Mouse (Mus musculus): ENCODE data around the gene Zfp64. TPM values are rescaled to one million over a fixed set of nuclear protein-coding genes. Genes with fewer than 3 reads are reported as not detected.

Gene Zfp64
- polyA plus RNA-seq, 1 experiment from 2014 or later, result 53.4 TPM

DNA sequence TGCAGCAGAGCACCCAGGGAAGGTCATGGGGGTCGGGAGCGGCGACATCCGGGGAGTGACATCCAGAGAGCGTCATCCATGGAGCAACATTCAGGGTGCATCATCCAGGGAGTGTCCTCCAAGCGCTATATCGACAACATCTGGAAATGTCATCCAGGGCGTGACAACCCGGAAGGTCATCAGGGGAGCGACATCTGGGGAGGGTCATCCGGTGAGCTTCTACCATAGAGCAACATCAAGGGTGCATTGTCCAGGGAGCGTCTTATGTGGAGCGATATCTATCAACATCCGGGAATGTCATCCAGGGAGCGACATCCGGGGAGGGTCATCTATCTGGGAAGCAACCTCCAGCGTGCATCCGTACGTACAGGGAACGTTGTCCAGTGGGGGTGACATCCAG, 14.7 kb upstream of the Zfp64 start:
- H3K27me3 ChIP-seq, result no peaks in the 10 kb centered on the region
- WGBS, result 96% methylated on average over 20 of the region's 20 CpGs
- ATAC-seq (ENCODE audit: low FRiP score, low read depth), result no peak
- no peak overlapping the region for H3K4me3 ChIP-seq
- H3K9me3 ChIP-seq, result peaks cover 9% of the 10 kb centered on the region
- H3K27ac ChIP-seq, result no peak overlapping the region
- no peaks in the 10 kb centered on the region for H3K4me1 ChIP-seq
- H3K9ac ChIP-seq, result no peak overlapping the region
- H3K36me3 ChIP-seq, result no peaks in the 10 kb centered on the region
- H3K4me2 ChIP-seq (replicated peaks), result no peak overlapping the region

DNA sequence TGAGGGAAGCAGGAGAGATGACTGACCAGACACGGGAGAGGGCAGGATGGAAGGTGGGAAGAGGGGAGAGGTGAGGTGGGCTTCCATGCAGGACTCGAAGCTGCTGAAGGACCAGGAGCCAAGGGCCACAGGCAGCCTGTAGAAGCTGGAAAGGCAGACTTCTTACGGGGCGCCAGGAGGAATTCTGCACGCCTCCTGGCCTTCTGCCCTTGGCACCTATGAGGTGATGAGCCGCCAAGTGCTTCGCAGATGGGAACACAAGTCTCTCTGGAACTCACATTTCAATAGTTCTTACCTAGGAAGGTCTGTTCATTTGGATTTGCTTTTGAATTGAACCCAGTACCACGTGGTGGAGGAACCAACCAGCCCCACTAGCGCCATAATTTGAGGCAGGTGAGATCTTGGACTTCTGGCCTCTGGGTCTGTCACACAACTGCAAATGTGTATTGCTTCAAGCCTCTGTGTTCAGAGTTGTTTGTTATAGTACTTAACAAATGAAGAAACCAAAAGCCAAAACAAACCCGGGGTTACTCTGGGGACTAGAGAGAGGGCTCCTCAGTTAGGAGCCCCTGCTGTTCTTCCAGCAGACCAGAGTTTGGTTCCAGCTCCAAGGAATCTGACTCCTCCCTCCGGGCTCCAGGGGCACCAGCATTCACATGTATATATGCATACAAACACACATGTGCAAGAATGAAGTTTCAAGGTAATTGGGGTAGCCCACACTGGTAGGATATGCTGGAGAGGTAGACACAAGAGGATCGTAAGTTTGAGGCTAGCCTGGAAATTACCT, 12.9 kb upstream of the Zfp64 start:
- Histone ChIP-seq H3K27ac (no peak overlapping the region), H3K4me2 (replicated peaks) (no peak overlapping the region), H3K9me3 (peaks cover 17% of the 10 kb centered on the region), H3K4me1 (no peaks in the 10 kb centered on the region), H3K9ac (no peak overlapping the region), H3K36me3 (no peaks in the 10 kb centered on the region), H3K27me3 (no peaks in the 10 kb centered on the region), H3K4me3 (no peak overlapping the region)
- no peak for ATAC-seq (ENCODE audit: low FRiP score, low read depth)
- 80% methylated on average over 12 of the region's 12 CpGs for WGBS

DNA sequence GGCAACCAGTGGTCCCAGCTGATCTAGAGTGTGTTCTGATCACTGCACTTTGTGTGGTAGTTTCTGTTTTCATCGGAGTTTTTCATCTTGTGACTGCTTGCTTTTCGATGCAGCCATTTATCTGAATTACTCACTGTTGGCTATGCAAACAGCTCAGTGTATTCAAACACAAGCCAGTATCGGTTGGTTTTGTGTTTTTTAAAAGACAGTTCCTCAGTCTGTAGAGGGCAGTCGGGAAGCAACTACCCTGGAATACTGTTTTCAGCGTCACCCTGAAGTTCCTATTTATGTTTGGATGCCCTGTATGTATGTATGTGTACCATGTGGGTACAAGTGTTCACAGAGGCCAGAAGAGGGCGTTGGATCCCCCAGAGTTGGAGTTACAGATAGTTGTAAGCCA, 11.1 kb upstream of the Zfp64 start:
- no peak overlapping the region for H3K4me3 ChIP-seq
- no peak overlapping the region for H3K4me2 ChIP-seq (replicated peaks)
- no peaks in the 10 kb centered on the region for H3K4me1 ChIP-seq
- no peak overlapping the region for H3K27ac ChIP-seq
- no peaks in the 10 kb centered on the region for H3K27me3 ChIP-seq
- 78% methylated on average over 6 of the region's 6 CpGs for WGBS
- no peak overlapping the region for H3K9ac ChIP-seq
- no peaks in the 10 kb centered on the region for H3K36me3 ChIP-seq
- H3K9me3 ChIP-seq, result peaks cover 17% of the 10 kb centered on the region
- ATAC-seq (ENCODE audit: low FRiP score, low read depth), result no peak

DNA sequence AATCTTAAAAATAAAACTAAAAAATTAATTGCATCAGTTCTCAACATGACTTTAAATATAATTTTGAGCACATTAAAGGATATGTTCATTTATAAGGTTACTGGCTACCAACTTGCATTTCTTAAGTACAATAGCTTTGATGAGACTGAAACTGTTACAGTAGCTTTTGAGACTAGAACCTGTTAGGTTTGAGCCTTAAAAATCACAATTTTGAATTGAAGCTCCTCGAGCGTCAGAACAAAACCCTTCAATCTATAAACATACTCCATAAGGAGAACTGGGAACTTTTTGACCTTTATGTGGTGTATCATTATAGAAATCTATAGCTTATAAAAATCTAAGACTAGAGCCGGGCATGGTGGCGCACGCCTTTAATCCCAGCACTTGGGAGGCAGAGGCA, 9.5 kb upstream of the Zfp64 start:
- Histone ChIP-seq H3K9me3 (peaks cover 17% of the 10 kb centered on the region), H3K9ac (no peak overlapping the region), H3K4me1 (no peaks in the 10 kb centered on the region), H3K36me3 (no peaks in the 10 kb centered on the region), H3K27me3 (no peaks in the 10 kb centered on the region), H3K27ac (no peak overlapping the region), H3K4me2 (replicated peaks) (no peak overlapping the region), H3K4me3 (no peak overlapping the region)
- WGBS, result 95% methylated on average over 5 of the region's 5 CpGs
- no peak for ATAC-seq (ENCODE audit: low FRiP score, low read depth)

DNA sequence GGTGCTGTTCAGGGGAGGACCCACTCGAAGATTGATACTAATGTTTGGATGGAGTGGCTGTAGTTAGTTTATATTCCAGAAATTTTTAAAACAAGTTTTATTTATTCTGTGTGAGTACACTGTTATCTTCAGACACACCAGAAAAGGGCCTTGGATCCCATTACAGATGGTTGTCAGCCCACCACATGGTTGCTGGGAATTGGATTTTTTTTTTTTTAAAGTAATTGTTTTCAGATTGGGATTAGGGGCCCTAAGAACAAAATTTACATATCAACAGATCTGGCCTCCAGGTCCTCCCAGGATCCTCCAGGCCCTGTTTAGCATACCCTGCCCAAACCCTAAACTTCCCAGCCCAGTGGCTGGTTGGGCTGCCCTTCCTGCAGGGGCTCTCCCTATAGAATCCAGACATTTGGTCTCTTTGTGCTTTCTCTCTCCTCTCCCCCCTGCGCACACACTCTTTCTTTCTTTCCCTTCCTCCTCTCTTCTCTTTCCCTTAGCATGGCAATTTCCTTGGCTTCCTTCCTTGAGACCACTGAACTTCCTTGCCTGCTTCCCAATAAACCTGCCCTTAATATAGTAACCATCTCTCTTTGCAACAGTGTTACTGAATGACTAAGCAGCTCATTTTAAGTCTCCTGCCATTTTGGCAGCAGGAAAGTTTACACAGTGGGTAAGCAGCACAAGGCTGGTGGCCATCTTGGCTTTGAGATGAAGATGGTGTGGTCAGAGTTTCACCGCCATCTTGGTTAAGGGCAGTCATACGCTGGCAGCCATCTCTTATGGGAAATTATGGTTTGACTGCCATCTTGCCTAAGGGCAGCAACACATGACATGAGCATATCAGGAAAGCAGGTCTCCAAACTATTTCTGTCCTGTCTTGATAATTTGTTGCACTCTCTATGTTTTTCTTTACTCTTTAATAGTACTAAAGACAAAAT, 6.6 kb upstream of the Zfp64 start:
- Histone ChIP-seq H3K4me3 (no peak overlapping the region), H3K9ac (no peak overlapping the region), H3K36me3 (no peaks in the 10 kb centered on the region), H3K9me3 (peaks cover 17% of the 10 kb centered on the region), H3K4me2 (replicated peaks) (no peak overlapping the region), H3K27me3 (no peaks in the 10 kb centered on the region), H3K4me1 (no peaks in the 10 kb centered on the region; the same call in 1 of the 2 replicates), H3K27ac (no peak overlapping the region)
- 86% methylated on average over 4 of the region's 4 CpGs for WGBS
- ATAC-seq (ENCODE audit: low FRiP score, low read depth), result no peak

DNA sequence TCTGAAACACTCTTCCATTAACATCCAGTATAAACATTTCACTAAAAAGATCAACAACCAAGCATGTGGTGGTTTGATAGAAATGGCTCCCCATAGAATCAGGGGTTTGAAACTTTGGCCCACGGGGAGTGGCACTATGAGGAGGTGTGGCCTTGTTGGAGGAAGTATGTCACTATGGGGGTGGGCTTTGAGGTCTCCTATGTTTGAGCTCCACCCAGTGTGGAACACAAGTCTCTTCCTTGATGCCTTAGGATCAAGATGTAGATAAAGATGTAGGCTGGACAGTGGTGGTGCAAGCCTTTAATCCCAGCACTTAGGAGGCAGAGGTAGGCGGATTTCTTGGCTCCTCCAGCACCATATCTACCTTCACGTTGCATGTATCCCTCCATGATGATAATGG, 5.4 kb upstream of the Zfp64 start:
- Histone ChIP-seq H3K27me3 (no peaks in the 10 kb centered on the region), H3K27ac (no peak overlapping the region), H3K36me3 (no peaks in the 10 kb centered on the region), H3K9me3 (peaks cover 14% of the 10 kb centered on the region), H3K4me3 (no peak overlapping the region), H3K4me1 (peaks cover 4% of the 10 kb centered on the region; the same call in 1 of the 2 replicates), H3K9ac (no peak overlapping the region), H3K4me2 (replicated peaks) (no peak overlapping the region)
- no peak for ATAC-seq (ENCODE audit: low FRiP score, low read depth)
- WGBS, result 91% methylated on average over 3 of the region's 3 CpGs

DNA sequence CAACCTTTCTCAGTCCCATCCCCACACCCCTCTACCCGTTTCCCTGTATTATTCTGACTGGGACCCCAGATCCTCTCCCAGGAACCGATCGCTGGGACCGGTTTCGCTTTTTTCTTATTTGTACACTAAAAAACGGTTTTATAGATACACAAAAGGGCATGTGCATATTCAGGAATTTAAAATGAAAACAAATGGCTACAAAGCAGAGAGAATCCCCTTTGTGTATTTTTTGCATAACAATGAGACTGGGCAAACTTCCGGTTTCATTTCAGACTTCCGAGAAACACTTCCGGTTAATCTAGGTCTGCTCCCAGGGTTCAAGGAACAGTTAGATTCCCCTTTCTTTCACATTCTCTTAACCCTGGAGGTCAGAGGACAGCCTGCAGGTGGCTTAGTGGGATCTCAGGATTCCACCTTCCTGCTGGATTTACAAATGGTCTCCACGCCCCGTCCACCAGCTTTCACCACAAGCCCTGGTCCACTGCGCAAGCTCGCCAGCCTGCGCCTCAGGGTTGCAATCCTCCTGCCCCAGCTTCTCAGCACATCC, 4.0 kb upstream of the Zfp64 start:
- H3K36me3 ChIP-seq, result no peaks in the 10 kb centered on the region
- H3K4me1 ChIP-seq, result peaks cover 8% of the 10 kb centered on the region
- no peaks in the 10 kb centered on the region for H3K27me3 ChIP-seq
- H3K4me2 ChIP-seq (replicated peaks), result no peak overlapping the region
- H3K27ac ChIP-seq, result no peak overlapping the region
- no peak overlapping the region for H3K9ac ChIP-seq
- WGBS, result 81% methylated on average over 14 of the region's 14 CpGs
- ATAC-seq (ENCODE audit: low FRiP score, low read depth), result no peak
- H3K4me3 ChIP-seq, result no peak overlapping the region
- peaks cover 5% of the 10 kb centered on the region for H3K9me3 ChIP-seq

DNA sequence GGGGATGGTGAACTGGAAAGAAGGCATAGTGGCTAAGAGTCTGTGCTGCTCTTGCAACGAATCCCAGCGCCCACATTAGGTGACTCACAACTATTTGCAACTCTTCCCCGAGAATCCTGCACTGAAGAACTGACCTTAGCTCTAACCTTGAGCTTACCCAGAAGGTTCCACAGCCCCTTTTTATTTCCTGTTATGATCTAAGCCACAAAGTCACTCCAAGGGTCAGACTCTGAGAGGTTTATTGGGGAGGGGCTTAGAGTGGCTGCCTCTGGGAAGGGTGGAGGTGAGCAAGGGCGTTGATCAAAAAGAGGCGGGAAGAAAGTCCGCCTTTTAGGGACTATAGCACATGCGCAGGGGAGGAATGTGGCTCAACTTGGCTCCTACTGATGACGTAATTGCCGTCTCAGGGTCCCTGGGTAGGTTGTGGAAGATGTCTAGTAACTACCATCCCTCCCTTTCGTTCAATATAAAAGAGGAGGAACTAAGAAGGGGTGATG, 511 bp upstream of the Zfp64 start:
- peaks cover 18% of the 10 kb centered on the region for H3K4me1 ChIP-seq
- no peaks in the 10 kb centered on the region for H3K27me3 ChIP-seq
- peaks cover 19% of the 10 kb centered on the region for H3K36me3 ChIP-seq
- WGBS, result 36% methylated on average over 10 of the region's 10 CpGs
- ATAC-seq (ENCODE audit: low FRiP score, low read depth), result no peak; the same call in 1 of the 2 replicates
- peak overlapping the region; percentile 92 for H3K4me3 ChIP-seq
- peak overlapping the region; percentile 81 for H3K4me2 ChIP-seq (replicated peaks)
- peak overlapping the region; percentile 94; the same call in 1 of the 2 replicates for H3K9ac ChIP-seq
- peak overlapping the region; percentile 84; the same call in 1 of the 2 replicates for H3K27ac ChIP-seq
- no peaks in the 10 kb centered on the region for H3K9me3 ChIP-seq

DNA sequence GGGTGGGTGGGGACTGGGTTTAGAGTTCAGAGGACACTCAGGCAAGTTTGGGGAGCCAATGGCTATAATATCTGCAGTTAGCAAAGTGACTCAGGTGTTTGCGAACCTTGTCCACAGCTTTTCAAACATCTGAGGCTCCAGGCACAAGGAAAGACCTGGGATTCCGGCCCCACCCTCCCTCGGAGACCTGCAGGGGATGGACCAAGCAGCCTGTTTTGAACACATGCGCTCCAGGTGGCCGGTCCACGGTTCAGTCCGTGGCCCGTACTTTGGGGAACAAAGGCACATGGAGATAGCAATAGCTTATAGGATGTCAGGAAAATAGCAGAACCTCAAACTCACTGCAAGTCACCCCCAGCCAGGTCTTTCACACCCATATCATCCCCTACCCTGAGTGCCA, 1.0 kb downstream of the Zfp64 start:
- WGBS, result 3% methylated on average over 8 of the region's 8 CpGs
- no peak; the same call in 1 of the 2 replicates for ATAC-seq (ENCODE audit: low FRiP score, low read depth)
- no peaks in the 10 kb centered on the region for H3K27me3 ChIP-seq

DNA sequence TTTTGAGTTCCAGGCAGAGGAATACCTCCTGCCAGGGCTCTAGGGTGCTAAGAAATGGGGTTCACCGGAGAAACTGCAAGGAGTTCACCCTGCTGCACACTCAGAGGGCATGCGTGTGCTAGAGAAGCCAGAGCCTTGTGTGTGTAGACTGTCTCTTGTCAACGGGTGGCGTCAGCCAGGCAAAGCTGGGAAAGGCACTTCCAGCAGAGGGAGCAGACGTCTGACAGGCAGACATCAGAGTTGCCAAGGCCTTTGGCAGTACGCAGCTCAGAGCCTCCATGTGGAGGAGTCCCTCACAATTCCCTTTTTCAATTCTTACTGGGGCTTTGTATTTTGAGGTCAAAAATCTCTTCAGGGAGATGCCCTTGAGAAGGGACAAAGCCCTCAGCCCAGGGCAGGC, 6.9 kb downstream of the Zfp64 start:
- H3K4me3 ChIP-seq, result no peak overlapping the region
- H3K36me3 ChIP-seq, result peaks cover 88% of the 10 kb centered on the region
- no peak overlapping the region for H3K4me2 ChIP-seq (replicated peaks)
- peaks cover 2% of the 10 kb centered on the region for H3K4me1 ChIP-seq
- no peaks in the 10 kb centered on the region for H3K27me3 ChIP-seq
- WGBS, result 81% methylated on average over 6 of the region's 6 CpGs
- no peak overlapping the region for H3K9ac ChIP-seq
- no peak overlapping the region for H3K27ac ChIP-seq
- no peak for ATAC-seq (ENCODE audit: low FRiP score, low read depth)
- no peaks in the 10 kb centered on the region for H3K9me3 ChIP-seq

More for the DNA sequence above, 1.0 kb downstream of the Zfp64 start:
- Histone ChIP-seq H3K4me3 (peak overlapping the region; percentile 92), H3K9ac (peak overlapping the region; percentile 94), H3K36me3 (peaks cover 34% of the 10 kb centered on the region), H3K4me2 (replicated peaks) (peak overlapping the region; percentile 81), H3K9me3 (no peaks in the 10 kb centered on the region), H3K27ac (peak overlapping the region; percentile 84; the same call in 1 of the 2 replicates), H3K4me1 (peaks cover 18% of the 10 kb centered on the region)

DNA sequence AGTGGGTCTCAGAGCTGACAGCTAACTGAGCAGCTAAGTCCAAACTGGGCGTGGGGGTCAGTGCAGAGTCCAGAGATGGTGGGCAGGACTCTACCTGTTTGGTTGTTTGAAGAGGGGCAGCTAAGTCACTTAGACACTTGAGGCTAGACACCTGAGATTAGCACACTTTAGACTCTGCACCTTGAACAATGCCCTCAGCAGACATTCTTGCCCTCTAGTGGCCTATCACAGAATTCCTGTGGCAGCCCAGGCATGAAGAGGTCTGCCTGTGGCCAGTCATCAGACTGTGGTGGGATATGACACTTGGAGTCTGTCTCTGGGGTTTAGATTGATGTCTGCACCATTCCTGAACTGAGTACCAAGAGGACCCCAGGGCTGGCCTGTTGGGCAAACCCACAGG, 7.7 kb downstream of the Zfp64 start:
- 83% methylated on average over 1 of the region's 1 CpGs for WGBS

DNA sequence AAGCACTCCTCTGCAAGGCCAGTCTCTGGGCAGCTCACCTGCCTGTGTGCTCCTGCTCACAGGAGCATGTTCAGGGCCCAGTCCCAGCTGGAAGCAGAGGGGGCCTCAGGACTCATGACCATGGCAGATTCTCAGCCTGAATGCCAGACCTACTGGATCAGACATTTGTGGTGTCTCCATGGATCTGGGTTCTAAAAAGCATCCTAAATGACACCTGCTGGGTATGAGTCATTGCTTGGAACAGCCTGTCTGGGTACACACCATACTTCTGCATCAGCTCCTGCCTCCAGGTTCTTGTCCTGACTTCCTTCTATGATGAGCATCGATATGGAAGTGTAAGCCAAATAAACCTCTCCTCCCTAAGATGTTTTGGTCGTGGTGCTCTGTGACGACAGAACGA, 11.4 kb downstream of the Zfp64 start:
- WGBS, result 92% methylated on average over 4 of the region's 4 CpGs
- H3K27ac ChIP-seq, result no peak overlapping the region
- H3K27me3 ChIP-seq, result no peaks in the 10 kb centered on the region
- no peaks in the 10 kb centered on the region for H3K9me3 ChIP-seq
- no peak overlapping the region for H3K4me3 ChIP-seq
- no peak for ATAC-seq (ENCODE audit: low FRiP score, low read depth)
- H3K4me2 ChIP-seq (replicated peaks), result no peak overlapping the region
- peaks cover 87% of the 10 kb centered on the region for H3K36me3 ChIP-seq
- no peaks in the 10 kb centered on the region for H3K4me1 ChIP-seq
- no peak overlapping the region for H3K9ac ChIP-seq

More for the DNA sequence above, 7.7 kb downstream of the Zfp64 start:
- Histone ChIP-seq H3K9me3 (no peaks in the 10 kb centered on the region), H3K4me1 (no peaks in the 10 kb centered on the region), H3K4me2 (replicated peaks) (no peak overlapping the region), H3K27ac (no peak overlapping the region), H3K36me3 (peaks cover 96% of the 10 kb centered on the region), H3K27me3 (no peaks in the 10 kb centered on the region), H3K9ac (no peak overlapping the region), H3K4me3 (no peak overlapping the region)
- no peak for ATAC-seq (ENCODE audit: low FRiP score, low read depth)

All from limb, embryonic 13.5 days (tissue).